Mouse (Mus musculus) midbrain, embryonic 15.5 days (tissue): ENCODE measurements around the gene Ddit4. TPM values are rescaled to one million over a fixed set of nuclear protein-coding genes. Genes with fewer than 3 reads are reported as not detected.

Source experiments
- ATAC-seq: fragments of 200-750 bp; cut with Nextera tagmentation; replicated peaks from 2 replicates; pipeline ENCODE4 v1.8.0; 2017; ENCODE audit warnings: moderate TSS enrichment
- H3K27ac ChIP-seq: fragments of 300-500 bp; sonication (generic); 2 replicates; pipeline ENCODE4 v1.5.1; 2015; ENCODE audit warnings: mild to moderate bottlenecking, inconsistent platforms
- H3K27me3 ChIP-seq: fragments of 300-500 bp; sonication (generic); replicated peaks from 2 replicates; pipeline ENCODE4 v1.6.1; 2015; ENCODE audit warnings: inconsistent platforms
- H3K36me3 ChIP-seq: fragments of 300-500 bp; sonication (generic); replicated peaks from 2 replicates; pipeline ENCODE4 v1.6.1; 2015; ENCODE audit warnings: inconsistent platforms
- H3K4me1 ChIP-seq: fragments of 300-500 bp; sonication (generic); 2 replicates; pipeline ENCODE4 v1.6.1; 2015; ENCODE audit warnings: inconsistent platforms
- H3K4me2 ChIP-seq: fragments of 300-500 bp; sonication (generic); 2 replicates; pipeline ENCODE4 v1.6.1; 2015; ENCODE audit warnings: inconsistent platforms, mild to moderate bottlenecking, moderate library complexity
- H3K4me3 ChIP-seq: fragments of 300-500 bp; sonication (generic); 2 replicates; pipeline ENCODE4 v1.5.1; 2015; ENCODE audit warnings: mild to moderate bottlenecking, inconsistent platforms
- H3K9ac ChIP-seq: fragments of 300-500 bp; sonication (generic); 2 replicates; pipeline ENCODE4 v1.6.1; 2015; ENCODE audit warnings: mild to moderate bottlenecking, inconsistent platforms
- H3K9me3 ChIP-seq: fragments of 300-500 bp; sonication (generic); 2 replicates; pipeline ENCODE4 v1.6.1; 2016; ENCODE audit warnings: inconsistent platforms
- WGBS: fragments of 180-500 bp; shearing (Covaris S2); methylation state at CpG from one replicate; pipeline ENCODE4 v1.1.7; 2015; ENCODE audit warnings: mixed read lengths; 5-methylcytosine and 5-hydroxymethylcytosine counted together
- polyA plus RNA-seq: library from polyadenylated mRNA; unstranded; fragments of >200 nt; fragmentation: Nextera tagmentation; extraction: Ambion mirVana; gene quantifications from 2 replicates; pipeline ENCODE4 v1.2.1, GENCODE M21; 2015

Ddit4 gene
- polyA plus RNA-seq, 1 experiment from 2014 or later, result 52.6 TPM

DNA sequence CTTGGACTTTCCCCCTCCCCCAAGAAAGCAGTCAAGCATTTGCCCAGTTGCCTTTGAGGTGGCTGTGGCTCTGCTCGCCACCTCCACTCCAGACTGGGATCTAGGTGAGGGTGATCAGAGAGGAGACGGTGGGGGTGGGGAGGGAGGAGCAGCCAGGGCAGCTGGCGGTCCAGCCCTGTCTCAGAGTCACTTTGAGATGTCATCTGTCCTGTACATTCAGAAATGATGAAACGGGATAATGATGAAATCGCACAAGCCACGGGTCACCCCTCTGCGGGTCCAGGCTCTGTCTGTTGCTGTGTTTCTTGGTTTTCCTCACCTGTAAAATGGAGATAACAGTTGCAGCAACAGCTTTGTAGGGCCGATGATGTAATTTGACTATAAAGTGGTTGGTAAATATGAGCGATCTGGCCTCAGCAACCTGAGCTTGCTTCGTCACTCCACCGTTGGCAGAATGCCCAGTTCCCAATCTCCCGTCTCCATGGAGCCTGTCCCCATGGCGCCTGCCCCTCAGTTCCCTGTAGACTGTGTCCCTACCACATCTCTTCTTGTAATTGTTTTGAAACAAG lies 8.1 kb downstream of the Ddit4 start:
- 42% methylated on average over 13 of the region's 13 CpGs for WGBS
- ATAC-seq, result peak; percentile 53
- no peaks in the 10 kb centered on the region for H3K9me3 ChIP-seq
- H3K4me3 ChIP-seq, result peak overlapping the region; percentile 18
- H3K9ac ChIP-seq, result no peak overlapping the region
- peak overlapping the region; percentile 48 for H3K4me2 ChIP-seq
- peaks cover 18% of the 10 kb centered on the region for H3K4me1 ChIP-seq
- peak overlapping the region; percentile 73 for H3K27ac ChIP-seq
- no peaks in the 10 kb centered on the region for H3K27me3 ChIP-seq
- H3K36me3 ChIP-seq, result no peaks in the 10 kb centered on the region

DNA sequence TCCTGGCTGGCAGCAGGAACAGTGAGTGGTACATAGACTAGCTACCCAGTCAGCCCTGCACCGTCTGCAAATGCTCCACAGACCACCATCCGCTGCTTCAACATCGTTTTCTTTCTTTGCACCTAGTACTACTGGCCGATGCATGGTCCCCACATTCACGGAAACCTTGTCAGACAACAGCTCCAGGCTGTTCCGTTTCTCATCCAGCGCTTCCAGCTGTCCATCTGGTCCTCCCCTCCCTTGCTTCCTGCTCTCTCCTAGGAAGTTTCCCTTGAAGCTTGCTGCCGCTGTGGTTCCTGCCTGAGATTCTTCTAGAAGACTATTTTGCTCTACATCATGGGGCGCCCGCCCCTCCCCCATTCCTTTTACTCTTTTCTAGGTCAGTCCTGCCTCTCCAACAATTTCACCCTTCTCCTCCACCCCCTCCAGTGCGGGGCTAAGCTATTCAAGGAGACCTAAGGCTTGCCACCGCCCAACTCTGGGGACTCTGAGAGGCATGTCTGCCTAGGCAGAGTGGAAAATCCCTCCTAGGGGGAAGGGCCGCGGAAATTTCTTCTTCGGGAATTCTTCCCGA lies 8.7 kb downstream of the Ddit4 start:
- peak overlapping the region; percentile 24; the same call in 1 of the 2 replicates for H3K9ac ChIP-seq
- H3K4me2 ChIP-seq, result peak overlapping the region; percentile 48
- H3K9me3 ChIP-seq, result no peaks in the 10 kb centered on the region
- no peaks in the 10 kb centered on the region for H3K36me3 ChIP-seq
- H3K4me3 ChIP-seq, result peak overlapping the region; percentile 18
- WGBS, result 2% methylated on average over 16 of the region's 16 CpGs
- H3K27ac ChIP-seq, result peak overlapping the region; percentile 73
- peaks cover 18% of the 10 kb centered on the region for H3K4me1 ChIP-seq
- no peaks in the 10 kb centered on the region for H3K27me3 ChIP-seq
- ATAC-seq, result peak; percentile 79

DNA sequence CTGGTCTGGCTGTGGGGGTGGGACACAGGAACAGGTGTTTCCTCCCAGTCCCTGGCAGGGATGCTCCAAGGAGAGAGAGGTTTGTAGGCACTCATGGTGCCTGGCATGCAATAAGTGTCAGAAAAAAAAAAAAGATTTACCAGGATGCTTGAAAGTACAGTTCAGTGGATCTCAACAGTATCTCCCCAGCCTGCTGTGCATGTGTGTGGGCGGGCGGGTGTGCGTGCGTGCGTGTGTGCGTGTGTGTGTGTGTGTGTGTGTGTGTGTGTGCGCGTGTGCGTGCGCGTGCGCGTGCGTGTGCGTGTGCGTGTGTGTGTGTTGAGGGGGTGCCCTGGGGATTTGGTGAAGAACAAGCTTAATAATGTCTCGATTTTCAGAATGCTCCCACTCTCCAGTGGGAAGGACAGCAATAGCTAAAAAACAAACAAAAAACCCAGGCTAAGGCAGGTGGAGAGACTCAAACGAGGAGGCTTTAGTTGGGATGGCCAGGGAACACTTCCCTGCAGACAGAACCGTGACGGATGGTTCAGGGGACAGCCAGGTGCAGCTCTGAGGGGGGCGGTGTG lies 9.3 kb downstream of the Ddit4 start:
- Histone ChIP-seq H3K4me2 (peak overlapping the region; percentile 48), H3K9me3 (no peaks in the 10 kb centered on the region), H3K9ac (peak overlapping the region; percentile 24; the same call in 1 of the 2 replicates), H3K27me3 (no peaks in the 10 kb centered on the region), H3K4me1 (peaks cover 18% of the 10 kb centered on the region), H3K27ac (peak overlapping the region; percentile 73), H3K36me3 (no peaks in the 10 kb centered on the region), H3K4me3 (peak overlapping the region; percentile 18)
- peak; percentile 34; the same call in 1 of the 2 replicates for ATAC-seq
- 55% methylated on average over 21 of the region's 21 CpGs for WGBS

DNA sequence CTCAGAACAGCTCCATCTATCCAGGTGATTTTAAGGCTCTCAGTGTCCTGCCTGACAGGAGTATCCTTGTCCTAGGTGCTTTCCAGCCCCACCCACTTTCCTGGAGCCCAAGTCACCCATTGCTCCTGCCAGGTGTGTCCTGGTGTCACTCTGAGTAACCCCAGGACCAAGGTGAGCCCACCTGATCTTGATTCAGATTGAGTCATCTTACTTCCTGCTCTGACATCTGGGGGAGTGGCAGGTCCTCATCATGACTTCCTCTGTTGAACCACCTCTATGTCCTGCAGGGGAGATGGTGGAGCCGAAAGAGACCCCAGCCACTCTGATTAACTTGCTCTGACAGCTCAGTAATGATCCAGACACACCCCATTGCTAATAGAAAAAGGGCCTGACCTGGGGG lies 12.6 kb downstream of the Ddit4 start:
- H3K27ac ChIP-seq, result no peak overlapping the region
- no peaks in the 10 kb centered on the region for H3K36me3 ChIP-seq
- peaks cover 18% of the 10 kb centered on the region for H3K4me1 ChIP-seq
- H3K4me3 ChIP-seq, result no peak overlapping the region
- 52% methylated on average over 1 of the region's 1 CpGs for WGBS
- no peak overlapping the region for H3K4me2 ChIP-seq
- no peak overlapping the region for H3K9ac ChIP-seq
- no peak for ATAC-seq
- H3K9me3 ChIP-seq, result no peaks in the 10 kb centered on the region
- H3K27me3 ChIP-seq, result no peaks in the 10 kb centered on the region

DNA sequence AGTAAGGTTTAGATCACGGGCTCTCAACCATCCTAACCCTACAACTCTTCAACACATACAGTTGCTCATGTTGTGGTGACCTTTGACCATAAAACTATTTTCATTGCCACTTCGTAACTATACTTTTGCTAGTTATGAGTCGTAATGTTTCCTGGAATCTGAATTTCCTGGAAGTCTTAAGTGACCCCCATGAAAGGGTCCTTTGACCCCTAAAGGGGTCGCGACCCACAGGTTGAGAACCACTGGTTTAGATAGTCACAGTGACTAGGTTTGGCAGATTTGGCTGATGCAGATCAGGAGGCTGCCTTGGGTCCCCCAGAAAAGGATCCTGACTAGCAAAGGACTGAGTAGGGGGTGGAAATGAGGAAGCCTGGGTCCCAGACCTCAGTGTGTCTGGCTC lies 13.0 kb downstream of the Ddit4 start:
- H3K27ac ChIP-seq, result no peak overlapping the region
- no peaks in the 10 kb centered on the region for H3K27me3 ChIP-seq
- H3K36me3 ChIP-seq, result no peaks in the 10 kb centered on the region
- no peak overlapping the region for H3K4me3 ChIP-seq
- H3K4me2 ChIP-seq, result no peak overlapping the region
- peaks cover 16% of the 10 kb centered on the region for H3K4me1 ChIP-seq
- no peak for ATAC-seq
- no peaks in the 10 kb centered on the region for H3K9me3 ChIP-seq
- WGBS, result 88% methylated on average over 5 of the region's 5 CpGs
- H3K9ac ChIP-seq, result no peak overlapping the region

DNA sequence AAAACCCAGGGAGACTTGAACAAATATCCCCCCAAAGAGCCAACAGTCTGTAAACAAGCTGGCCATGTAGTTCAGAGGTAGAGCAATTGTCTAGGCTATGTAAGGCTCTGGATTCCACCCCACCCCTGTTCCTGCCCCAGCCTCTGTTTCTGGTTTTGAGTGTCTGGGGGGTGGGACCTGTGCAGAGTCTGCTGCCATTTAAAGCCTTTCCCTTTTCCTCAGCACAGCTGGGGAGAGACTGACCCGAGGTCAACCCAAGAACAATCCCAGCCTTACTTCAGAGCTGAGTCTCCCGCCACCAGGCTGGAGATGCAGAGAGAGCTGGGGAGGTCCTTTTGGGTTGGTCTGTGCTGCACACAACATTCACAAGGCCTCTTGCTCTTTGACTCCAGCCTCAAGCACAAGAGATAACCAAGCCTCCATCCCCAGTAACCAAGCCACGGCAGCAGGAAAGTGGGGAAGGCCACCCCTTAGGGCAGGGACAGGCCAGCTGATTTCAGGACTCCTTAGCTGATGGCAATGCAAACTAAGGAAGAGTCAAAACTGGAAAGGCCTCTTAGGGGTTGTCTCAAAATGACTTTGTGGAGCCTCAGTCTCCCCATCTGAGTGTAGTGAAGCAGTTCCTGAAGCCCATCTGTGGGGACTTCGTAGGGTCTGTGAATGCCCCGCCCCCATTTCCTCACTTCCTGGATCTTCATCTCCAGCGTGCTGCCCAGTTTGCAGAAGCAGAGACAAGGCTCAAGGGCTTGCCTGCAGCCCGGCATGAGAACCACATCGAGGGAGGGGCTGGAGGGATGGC lies 15.4 kb downstream of the Ddit4 start:
- no peaks in the 10 kb centered on the region for H3K4me1 ChIP-seq
- no peak overlapping the region for H3K4me3 ChIP-seq
- no peak for ATAC-seq
- WGBS, result 52% methylated on average over 8 of the region's 8 CpGs
- H3K4me2 ChIP-seq, result no peak overlapping the region
- no peaks in the 10 kb centered on the region for H3K36me3 ChIP-seq
- no peaks in the 10 kb centered on the region for H3K27me3 ChIP-seq
- H3K27ac ChIP-seq, result no peak overlapping the region
- H3K9ac ChIP-seq, result no peak overlapping the region
- no peaks in the 10 kb centered on the region for H3K9me3 ChIP-seq

DNA sequence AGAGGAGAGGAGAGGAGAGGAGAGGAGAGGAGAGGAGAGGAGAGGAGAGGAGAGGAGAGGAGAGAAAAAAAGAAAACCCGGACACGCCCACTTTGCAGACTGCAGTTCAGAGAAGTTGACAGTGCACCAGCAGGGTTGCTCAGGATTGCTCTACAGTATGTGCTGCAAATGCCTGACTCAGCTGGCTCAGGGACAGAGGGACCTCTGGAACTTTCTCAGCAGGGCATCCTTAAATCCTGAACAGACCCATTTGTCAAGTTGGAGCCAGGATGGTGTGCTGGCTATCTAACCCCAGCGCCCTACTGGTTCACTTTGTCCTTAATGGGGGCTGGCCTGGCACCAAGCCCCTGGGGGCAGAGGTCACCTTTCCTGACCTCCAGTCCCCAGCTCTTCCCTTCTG lies 17.6 kb downstream of the Ddit4 start:
- Histone ChIP-seq H3K4me2 (no peak overlapping the region), H3K4me1 (peaks cover 4% of the 10 kb centered on the region; the same call in 1 of the 2 replicates), H3K27me3 (no peaks in the 10 kb centered on the region), H3K36me3 (no peaks in the 10 kb centered on the region), H3K27ac (no peak overlapping the region), H3K9ac (no peak overlapping the region), H3K9me3 (no peaks in the 10 kb centered on the region), H3K4me3 (no peak overlapping the region)
- ATAC-seq, result no peak
- WGBS, result 43% methylated on average over 3 of the region's 3 CpGs

DNA sequence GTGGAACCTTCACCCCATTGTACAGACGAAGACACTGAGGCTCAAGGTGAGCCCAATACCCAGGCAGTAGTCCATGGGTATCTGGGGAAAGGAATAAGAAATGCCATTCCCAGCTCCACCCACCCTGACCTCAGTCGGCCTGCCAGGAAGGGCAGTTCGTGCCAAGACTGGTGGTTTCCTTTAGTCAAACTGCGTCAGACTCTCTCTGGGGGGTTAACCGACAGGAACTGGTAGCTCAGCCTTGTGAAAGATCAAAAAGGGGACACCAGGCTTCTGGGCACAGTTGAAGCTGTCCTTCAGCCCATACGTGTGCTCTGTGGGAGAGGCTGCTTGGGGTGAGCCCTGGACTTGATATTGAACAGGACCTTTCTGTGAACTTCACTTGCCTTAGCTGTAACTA lies 19.1 kb downstream of the Ddit4 start:
- 86% methylated on average over 6 of the region's 6 CpGs for WGBS

DNA sequence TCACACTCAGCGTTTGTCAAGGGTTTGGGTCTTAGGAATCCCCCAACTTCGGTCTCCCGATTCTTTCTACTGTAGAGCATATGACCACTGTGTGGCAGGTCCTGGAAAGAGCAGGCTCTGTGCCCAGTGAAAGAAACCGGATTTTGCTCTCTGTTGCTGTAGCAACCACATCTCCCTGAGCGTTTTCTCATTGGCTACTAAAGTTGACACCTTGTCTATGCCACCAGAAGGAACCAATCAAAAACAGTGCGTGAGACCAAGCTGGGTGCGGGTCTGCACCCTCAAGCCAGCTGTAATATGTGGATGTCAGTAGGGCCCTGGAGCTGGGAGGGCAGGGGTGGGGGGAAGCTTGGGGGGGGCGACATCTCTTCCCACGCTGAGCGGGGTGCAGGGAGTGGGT lies 20.6 kb downstream of the Ddit4 start:
- H3K9me3 ChIP-seq, result no peaks in the 10 kb centered on the region
- no peaks in the 10 kb centered on the region for H3K27me3 ChIP-seq
- no peak overlapping the region for H3K4me3 ChIP-seq
- ATAC-seq, result peak; percentile 95
- peaks cover 4% of the 10 kb centered on the region; the same call in 1 of the 2 replicates for H3K4me1 ChIP-seq
- WGBS, result 26% methylated on average over 10 of the region's 10 CpGs
- no peaks in the 10 kb centered on the region for H3K36me3 ChIP-seq
- peak overlapping the region; percentile 40 for H3K4me2 ChIP-seq
- H3K27ac ChIP-seq, result peak overlapping the region; percentile 72
- no peak overlapping the region for H3K9ac ChIP-seq

More for the DNA sequence above, 19.1 kb downstream of the Ddit4 start:
- no peaks in the 10 kb centered on the region for H3K36me3 ChIP-seq
- H3K4me1 ChIP-seq, result peaks cover 4% of the 10 kb centered on the region; the same call in 1 of the 2 replicates
- H3K4me3 ChIP-seq, result no peak overlapping the region
- H3K4me2 ChIP-seq, result no peak overlapping the region
- no peaks in the 10 kb centered on the region for H3K9me3 ChIP-seq
- no peak for ATAC-seq
- H3K27ac ChIP-seq, result no peak overlapping the region
- no peaks in the 10 kb centered on the region for H3K27me3 ChIP-seq
- H3K9ac ChIP-seq, result no peak overlapping the region

DNA sequence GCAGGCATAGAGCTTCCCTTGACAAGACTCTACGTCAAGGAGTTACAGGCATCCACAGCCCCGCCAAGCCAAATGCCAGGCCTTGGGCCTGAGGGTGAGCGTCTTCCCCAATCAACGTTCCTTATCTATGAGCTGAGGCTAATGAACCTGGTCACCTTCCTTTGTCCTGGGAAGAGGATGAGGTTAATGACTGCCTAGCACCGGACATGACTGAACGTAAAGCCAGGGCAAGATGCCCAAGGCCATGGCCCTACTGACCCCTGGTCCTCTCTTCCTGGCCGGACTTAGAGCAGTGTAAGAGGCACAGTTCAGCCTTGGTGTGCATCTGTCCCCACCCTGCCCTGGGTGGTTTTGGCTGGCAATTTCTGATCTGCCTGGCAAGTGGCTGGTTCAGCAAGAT lies 22.4 kb downstream of the Ddit4 start:
- no peaks in the 10 kb centered on the region for H3K27me3 ChIP-seq

DNA sequence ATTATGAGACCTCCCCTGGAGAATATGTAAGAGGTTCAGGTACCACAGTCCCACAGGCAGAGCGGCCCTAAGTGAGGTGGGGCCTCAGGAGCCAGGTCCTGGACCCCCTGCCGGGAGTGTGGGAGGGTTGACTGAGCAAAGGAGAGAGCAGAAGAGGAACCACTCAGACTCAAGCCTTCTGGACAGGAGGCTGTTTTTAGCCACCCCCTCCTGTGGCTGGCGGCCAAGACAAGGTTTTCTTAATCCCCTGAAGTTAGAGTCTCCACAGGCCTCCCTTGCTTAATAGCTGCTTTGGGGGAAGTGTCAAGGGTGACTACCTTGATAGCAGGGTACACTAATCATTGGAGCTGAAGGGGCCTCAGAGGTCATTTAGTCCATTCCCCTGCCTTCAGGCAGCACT lies 27.3 kb downstream of the Ddit4 start:
- Histone ChIP-seq H3K9me3 (no peaks in the 10 kb centered on the region), H3K27me3 (no peaks in the 10 kb centered on the region), H3K9ac (no peak overlapping the region), H3K36me3 (no peaks in the 10 kb centered on the region), H3K4me2 (no peak overlapping the region), H3K4me1 (peaks cover 19% of the 10 kb centered on the region), H3K27ac (no peak overlapping the region), H3K4me3 (no peak overlapping the region)
- ATAC-seq, result no peak
- 31% methylated on average over 3 of the region's 3 CpGs for WGBS

More for the DNA sequence above, 22.4 kb downstream of the Ddit4 start:
- Histone ChIP-seq H3K9ac (no peak overlapping the region), H3K27ac (no peak overlapping the region), H3K4me1 (peaks cover 4% of the 10 kb centered on the region; the same call in 1 of the 2 replicates), H3K4me3 (no peak overlapping the region), H3K4me2 (no peak overlapping the region), H3K36me3 (no peaks in the 10 kb centered on the region), H3K9me3 (no peaks in the 10 kb centered on the region)
- no peak for ATAC-seq
- 94% methylated on average over 7 of the region's 7 CpGs for WGBS

DNA sequence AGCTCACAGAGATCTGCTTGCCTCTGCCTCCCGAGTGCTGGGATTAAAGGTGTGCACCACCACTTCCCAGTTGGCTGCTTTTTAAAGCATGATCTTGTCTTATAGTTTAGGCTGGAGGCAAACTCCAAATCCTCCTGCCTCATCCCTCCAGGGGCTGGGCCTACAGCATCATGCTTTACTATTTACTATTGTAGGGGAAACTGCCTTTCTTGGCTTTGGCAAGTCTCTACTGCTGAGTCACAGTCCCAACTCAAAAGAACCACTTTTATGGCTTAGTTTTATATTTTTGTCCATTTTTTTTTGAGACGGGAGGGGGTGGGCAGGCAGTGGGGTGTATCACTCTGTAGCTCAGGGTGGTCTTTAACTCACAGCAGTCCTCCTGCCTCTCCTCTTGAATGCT lies 28.1 kb downstream of the Ddit4 start:
- Histone ChIP-seq H3K9ac (no peak overlapping the region), H3K27ac (no peak overlapping the region), H3K4me3 (no peak overlapping the region), H3K4me1 (peaks cover 19% of the 10 kb centered on the region), H3K9me3 (no peaks in the 10 kb centered on the region), H3K4me2 (no peak overlapping the region), H3K27me3 (no peaks in the 10 kb centered on the region), H3K36me3 (no peaks in the 10 kb centered on the region)
- no peak for ATAC-seq
- WGBS, result 84% methylated on average over 2 of the region's 2 CpGs
